Mouse (Mus musculus): ENCODE data around the gene Inpp5k.

- TF ChIP-seq CTCF (IDR thresholded peaks at IDR 0.05; ENCODE audit: borderline replicate concordance, insufficient read depth, low read depth, low read length) (no peak), POLR2A (IDR thresholded peaks at IDR 0.05; ENCODE audit: borderline replicate concordance, insufficient read depth, low read length) (no peak)
Measured at GRCm38 (mm10) chr11:75586963-75587362, 43.8 kb upstream of the Inpp5k start.
